In genomic region chr14:60733706-60734105, GRCm38 (mm10) we compare ENCODE assay signal across 10 mouse cellular contexts. TPM values are rescaled to one million over a fixed set of nuclear protein-coding genes. Genes with fewer than 3 reads are reported as not detected.
A peak's percentile ranks its signal among the peaks of the same experiment; 100 is the strongest.
DNase-seq lines count a peak whose midpoint lies in the region; ATAC-seq lines count a peak whose summit lies in the region.
"Had no signal": no experiment of that assay in that cellular context is flagged by ENCODE, and none has a peak within 500 bp of the region (broad histone marks: within the 10 kb centered on the region; RNA-seq: fewer than 3 reads in every experiment).

No protein-coding gene starts in this region.

- H3K4me3 ChIP-seq in kidney, embryonic 15.5 days (replicated peaks), result no peak overlapping the region
- no peak overlapping the region for H3K4me3 ChIP-seq in forebrain, embryonic 14.5 days (ENCODE audit: low read depth, low read length)
- H3K4me3 ChIP-seq in liver, embryonic 12.5 days, result no peak overlapping the region

- peaks cover 63% of the 10 kb centered on the region for H3K4me1 ChIP-seq in kidney, embryonic 15.5 days
- peaks cover 23% of the 10 kb centered on the region for H3K4me1 ChIP-seq in forebrain, embryonic 14.5 days (ENCODE audit: control insufficient read depth, insufficient read depth, low read length)
- H3K4me1 ChIP-seq in liver, embryonic 12.5 days, result peaks cover 53% of the 10 kb centered on the region

- no peaks in the 10 kb centered on the region for H3K27me3 ChIP-seq in kidney, embryonic 15.5 days
- no peaks in the 10 kb centered on the region for H3K27me3 ChIP-seq in forebrain, embryonic 14.5 days (replicated peaks; ENCODE audit: control insufficient read depth, insufficient read depth, low read length)
- H3K27me3 ChIP-seq in liver, embryonic 12.5 days (replicated peaks), result no peaks in the 10 kb centered on the region

- H3K9ac ChIP-seq in kidney, embryonic 15.5 days, result no peak overlapping the region
- H3K9ac ChIP-seq in forebrain, embryonic 14.5 days (ENCODE audit: low read length), result no peak overlapping the region
- H3K9ac ChIP-seq in liver, embryonic 12.5 days, result no peak overlapping the region

- DNase-seq in kidney, adult 11 months, result no peak
- peak; percentile 29 for DNase-seq in brain, adult 2 months (ENCODE audit: low read depth, low spot score)
- DNase-seq in forebrain, embryonic 14.5 days (ENCODE audit: low spot score), result peak; percentile 65
- DNase-seq in urinary bladder, postnatal 10 days (ENCODE audit: low spot score), result no peak
- no peak for DNase-seq in gastrocnemius, postnatal 4 days (ENCODE audit: low spot score in 2 of 2)
- DNase-seq: kidney, postnatal 14 days had no signal

- WGBS in kidney, embryonic 15.5 days, result 65% methylated on average over 4 of the region's 4 CpGs
- 52% methylated on average over 4 of the region's 4 CpGs for WGBS in forebrain, embryonic 14.5 days
- 52% methylated on average over 4 of the region's 4 CpGs for WGBS in liver, embryonic 12.5 days (ENCODE audit: insufficient replicate concordance)

- peaks cover 23% of the 10 kb centered on the region for H3K36me3 ChIP-seq in kidney, embryonic 15.5 days
- H3K36me3 ChIP-seq in forebrain, embryonic 14.5 days (ENCODE audit: control insufficient read depth, insufficient read depth, low read length), result peaks cover 6% of the 10 kb centered on the region; the same call in 1 of the 2 replicates
- peaks cover 11% of the 10 kb centered on the region for H3K36me3 ChIP-seq in liver, embryonic 12.5 days

- H3K9me3 ChIP-seq in kidney, embryonic 15.5 days (replicated peaks), result no peaks in the 10 kb centered on the region
- no peaks in the 10 kb centered on the region for H3K9me3 ChIP-seq in forebrain, embryonic 14.5 days (replicated peaks; ENCODE audit: control insufficient read depth, low read length)
- H3K9me3 ChIP-seq in liver, embryonic 12.5 days (replicated peaks), result no peaks in the 10 kb centered on the region

- ATAC-seq in kidney, embryonic 15.5 days (replicated peaks; ENCODE audit: low FRiP score), result no peak
- ATAC-seq in forebrain, embryonic 14.5 days, result peak; percentile 37; the same call in 1 of the 2 replicates
- no peak for ATAC-seq in liver, embryonic 12.5 days

- H3K27ac ChIP-seq in kidney, embryonic 15.5 days, result no peak overlapping the region
- H3K27ac ChIP-seq in forebrain, embryonic 14.5 days (ENCODE audit: low read depth, low read length), result no peak overlapping the region; the same call in 1 of the 2 replicates
- H3K27ac ChIP-seq in liver, embryonic 12.5 days, result peak overlapping the region; percentile 45; the same call in 1 of the 2 replicates

- H3K4me2 ChIP-seq in kidney, embryonic 15.5 days, result peak overlapping the region; percentile 45; the same call in 1 of the 2 replicates
- H3K4me2 ChIP-seq in forebrain, embryonic 14.5 days (ENCODE audit: low read length), result no peak overlapping the region
- H3K4me2 ChIP-seq in liver, embryonic 12.5 days, result peak overlapping the region; percentile 29

RNA-seq across cellular contexts. Expression of gene C1qtnf9, which starts 34.2 kb away (rescaled TPM):
- 0.48 and 0.57 TPM in 2 replicates for polyA plus RNA-seq in kidney, embryonic 15.5 days (2015; fragmentation: Nextera tagmentation; extraction: Ambion mirVana)
- not detected in 2 replicates for polyA plus RNA-seq in forebrain, embryonic 14.5 days (2014; fragmentation: Nextera tagmentation; extraction: Ambion mirVana)
- 0.08 and 0.17 TPM in 2 replicates for polyA plus RNA-seq in liver, embryonic 12.5 days (2016; fragmentation: Nextera tagmentation; extraction: Ambion mirVana)
- total RNA-seq in gastrocnemius, postnatal 4 days (2021), result 10 to 100 TPM; 27.2 to 27.7 TPM
- total RNA-seq: megakaryocyte-erythroid progenitor cell, adult 5-6 weeks; MEL had no signal

RNA-seq across cellular contexts. Expression of gene Mipep, which starts 50.7 kb away (rescaled TPM):
- 22.5 and 24.2 TPM in 2 replicates for polyA plus RNA-seq in kidney, embryonic 15.5 days (2015; fragmentation: Nextera tagmentation; extraction: Ambion mirVana)
- polyA plus RNA-seq in forebrain, embryonic 14.5 days (2014; fragmentation: Nextera tagmentation; extraction: Ambion mirVana), result 22.9 and 24.4 TPM in 2 replicates
- 19.2 and 19.9 TPM in 2 replicates for polyA plus RNA-seq in liver, embryonic 12.5 days (2016; fragmentation: Nextera tagmentation; extraction: Ambion mirVana)
- 10 to 100 TPM; 22.2 to 22.7 TPM for total RNA-seq in gastrocnemius, postnatal 4 days (2021)

Comparison
In these comparisons a context has a peak if more than half of its experiments do, and no peak if none do; other contexts are left out.
1. DNase-seq: peak in brain, adult 2 months (single experiment) and forebrain, embryonic 14.5 days (single experiment); none in kidney, adult 11 months (single experiment), urinary bladder, postnatal 10 days (single experiment) and gastrocnemius, postnatal 4 days (0 of 2).